Comparison of ENCODE assay signal across 7 mouse cellular contexts in genomic region chr11:69015644-69016441, GRCm38 (mm10). TPM values are rescaled to one million over a fixed set of nuclear protein-coding genes. Genes with fewer than 3 reads are reported as not detected.
DNase-seq lines count a peak whose midpoint lies in the region; ATAC-seq lines count a peak whose summit lies in the region.

Gene Ctc1 (plus strand): TSS chr11:69015911.

- 2% methylated on average over 38 of the region's 38 CpGs for WGBS in intestine, embryonic 16.5 days
- 5% methylated on average over 38 of the region's 38 CpGs for WGBS in midbrain, embryonic 11.5 days

- H3K27ac ChIP-seq in intestine, embryonic 16.5 days (ENCODE audit: low read length): peak within 1 kb of the TSS; percentile 93
- peak within 1 kb of the TSS; percentile 69 for H3K27ac ChIP-seq in midbrain, embryonic 11.5 days (ENCODE audit: low read depth, low read length)

- H3K4me2 ChIP-seq in intestine, embryonic 16.5 days (ENCODE audit: low read depth, low read length): peak within 1 kb of the TSS; percentile 77
- H3K4me2 ChIP-seq in midbrain, embryonic 11.5 days: peak within 1 kb of the TSS; percentile 88

- H3K4me3 ChIP-seq in intestine, embryonic 16.5 days (ENCODE audit: low read length): peak within 1 kb of the TSS; percentile 58
- peak within 1 kb of the TSS; percentile 59 for H3K4me3 ChIP-seq in midbrain, embryonic 11.5 days (ENCODE audit: low read depth, low read length)

- intact Hi-C loops in gastrocnemius, postnatal 36 days (cut with DNase I): loop anchor here (2.0 kb wide), 1 partner anchor 17 kb away; no protein-coding TSS in a partner anchor
- intact Hi-C loops in left cerebral cortex, postnatal 36 days (cut with DNase I): no loop called here

- H3K36me3 ChIP-seq in intestine, embryonic 16.5 days (ENCODE audit: control insufficient read depth, insufficient read depth, low read length): no peaks in the 10 kb centered on the region
- H3K36me3 ChIP-seq in midbrain, embryonic 11.5 days (ENCODE audit: control insufficient read depth, insufficient read depth, low read length): no peaks in the 10 kb centered on the region

- H3K9ac ChIP-seq in intestine, embryonic 16.5 days (ENCODE audit: low read depth, low read length): peak within 1 kb of the TSS; percentile 73
- peak within 1 kb of the TSS; percentile 93 for H3K9ac ChIP-seq in midbrain, embryonic 11.5 days (ENCODE audit: low read length)

- H3K27me3 ChIP-seq in intestine, embryonic 16.5 days (replicated peaks; ENCODE audit: control insufficient read depth, insufficient read depth, low read length): no peaks in the 10 kb centered on the region
- H3K27me3 ChIP-seq in midbrain, embryonic 11.5 days (ENCODE audit: control insufficient read depth, insufficient read depth, low read length): no peaks in the 10 kb centered on the region

- DNase-seq in adrenal gland, adult 18-20 months (ENCODE audit: low spot score in 2 of 2): peak; percentile 80 to 86
- DNase-seq in embryo, embryonic 11 days: peak; percentile 97
- DNase-seq in gastrocnemius, postnatal 36 days: peak; percentile 78 to 81
- DNase-seq in left cerebral cortex, postnatal 36 days (ENCODE audit: low spot score in 2 of 2): peak; percentile 90 to 91
- DNase-seq in midbrain, embryonic 11.5 days (ENCODE audit: low spot score, missing footprints): peak; percentile 98
- peak; percentile 85 for DNase-seq in skeletal muscle tissue, adult 2 months (ENCODE audit: low read depth, low spot score)

- no peaks in the 10 kb centered on the region for H3K9me3 ChIP-seq in intestine, embryonic 16.5 days (ENCODE audit: control insufficient read depth, low read length)
- H3K9me3 ChIP-seq in midbrain, embryonic 11.5 days (ENCODE audit: control insufficient read depth, low read length): no peaks in the 10 kb centered on the region

- H3K4me1 ChIP-seq in intestine, embryonic 16.5 days (ENCODE audit: control insufficient read depth, insufficient read depth, low read length): peaks cover 7% of the 10 kb centered on the region
- H3K4me1 ChIP-seq in midbrain, embryonic 11.5 days (ENCODE audit: control insufficient read depth, insufficient read depth, low read length): peaks cover 9% of the 10 kb centered on the region

- peak; percentile 95 for ATAC-seq in intestine, embryonic 16.5 days
- ATAC-seq in midbrain, embryonic 11.5 days (ENCODE audit: low FRiP score): peak; percentile 96

RNA-seq across cellular contexts. Expression of gene Ctc1, which starts in this region (rescaled TPM):
- total RNA-seq in adrenal gland, adult 18-20 months (2021): 10 to 100 TPM; 20.3 to 28.9 TPM
- total RNA-seq in gastrocnemius, postnatal 36 days (2021): 10 to 100 TPM in 1 of 2 experiments, 1 to 10 TPM in 1; 9.6 to 10.9 TPM
- polyA plus RNA-seq in intestine, embryonic 16.5 days (2015; fragmentation: Nextera tagmentation; extraction: Ambion mirVana): 36.8 and 38.5 TPM in 2 replicates
- 10 to 100 TPM; 38.1 to 40.5 TPM for total RNA-seq in left cerebral cortex, postnatal 36 days (2021)
- polyA plus RNA-seq in midbrain, embryonic 11.5 days (2014; fragmentation: Nextera tagmentation; extraction: Ambion mirVana): 54.6 and 54.8 TPM in 2 replicates

Comparison
In these comparisons a context has a peak if more than half of its experiments do, and no peak if none do; other contexts are left out.
1. Peak in every context shown above with its lines: DNase-seq, ATAC-seq, H3K4me3 ChIP-seq and H3K27ac ChIP-seq.